Mouse (Mus musculus): ENCODE results near the gene Ppp1ca.

GRCm38 (mm10) chr19:4181892-4182291, 10.0 kb upstream of the Ppp1ca start:
- TF ChIP-seq CTCF (IDR thresholded peaks at IDR 0.05; ENCODE audit: low read depth) = no peak
- no peak for TF ChIP-seq EP300 (IDR thresholded peaks at IDR 0.05; ENCODE audit: low read depth)

Measured in liver, postnatal 0 days (tissue).